Mouse (Mus musculus) olfactory bulb, adult 2 months (tissue): ENCODE measurements around the gene Irf7.

Experiments used
- CTCF ChIP-seq: fragments of 200-500 bp; IDR thresholded peaks from 2 replicates; pipeline ENCODE4 v1.5.1; 2012; ENCODE audit warnings: low read depth, mild to moderate bottlenecking, low read length, moderate library complexity; ENCODE audit not compliant: insufficient read depth
- POLR2A ChIP-seq: fragments of 200-500 bp; IDR thresholded peaks from 2 replicates; pipeline ENCODE4 v1.6.1; 2012; ENCODE audit warnings: mild to moderate bottlenecking, low read depth, low read length, moderate library complexity; ENCODE audit not compliant: insufficient read depth

DNA sequence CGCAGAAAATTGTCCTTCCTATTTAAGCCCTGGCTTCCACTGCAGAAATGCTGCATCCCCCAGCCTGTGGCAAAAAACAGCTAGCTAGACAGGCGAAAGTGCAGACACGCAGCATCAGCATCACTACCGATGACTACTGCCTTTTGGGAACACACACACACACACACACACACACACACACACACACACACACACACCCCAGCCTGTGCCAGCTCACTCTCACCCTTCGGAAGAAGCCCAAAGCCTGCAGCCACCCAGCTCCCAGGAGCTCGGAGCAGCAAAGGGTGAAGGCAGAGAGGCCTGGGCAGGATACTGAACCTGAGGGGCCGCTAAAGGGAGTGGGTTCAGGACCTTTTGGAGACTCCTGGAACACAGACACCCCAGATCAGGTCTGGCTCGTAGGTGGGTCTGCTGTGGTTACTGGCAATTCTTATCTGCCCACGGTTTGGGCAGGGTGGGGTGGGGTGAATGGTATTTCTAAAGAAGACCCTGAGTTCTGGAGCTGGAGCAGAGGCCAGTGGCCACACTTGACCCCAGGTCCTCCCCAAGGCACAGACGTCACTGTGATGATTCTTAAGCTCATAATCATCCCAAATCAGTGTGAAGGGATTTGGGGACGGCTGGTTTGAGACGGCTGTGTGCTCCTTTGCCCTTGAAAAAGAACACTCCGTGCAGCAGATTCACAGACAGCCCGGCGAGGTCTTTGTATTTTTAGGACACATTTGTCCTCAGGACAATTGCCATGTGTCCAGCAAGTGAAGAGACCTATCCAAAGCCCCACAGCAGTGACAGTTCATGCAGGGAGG is 26.5 kb upstream of the Irf7 start:
- TF ChIP-seq POLR2A, result no peak
- no peak for TF ChIP-seq CTCF
